Mouse (Mus musculus): ENCODE data around the gene Birc5. TPM values are rescaled to one million over a fixed set of nuclear protein-coding genes. Genes with fewer than 3 reads are reported as not detected.
"Not testable (repeated sequence)": the region's sequence is repeated elsewhere in the genome, so short reads cannot be mapped to it uniquely, and the experiment has no call there.

Gene Birc5
- polyA plus RNA-seq, 1 experiment from 2014 or later = 293 TPM

GRCm38 (mm10) chr11:117828888-117829604 lies 20.0 kb upstream of the Birc5 start:
- ATAC-seq (ENCODE audit: insufficient read depth, low FRiP score, low read depth) = peak; percentile 55
- Histone ChIP-seq H3K27ac (peak overlapping the region; percentile 83), H3K4me1 (peaks cover 69% of the 10 kb centered on the region), H3K9me3 (no peaks in the 10 kb centered on the region), H3K27me3 (replicated peaks) (no peaks in the 10 kb centered on the region), H3K9ac (no peak overlapping the region), H3K4me2 (0 out of 2 replicates have a peak overlapping the region, but pooled peaks have one; percentile 1), H3K36me3 (no peaks in the 10 kb centered on the region), H3K4me3 (replicated peaks) (no peak overlapping the region)
- WGBS = 39% methylated on average over 9 of the region's 9 CpGs

- Histone ChIP-seq H3K4me2 (no peak overlapping the region), H3K27ac (peak overlapping the region; percentile 83), H3K27me3 (replicated peaks) (no peaks in the 10 kb centered on the region), H3K4me1 (peaks cover 63% of the 10 kb centered on the region), H3K9ac (no peak overlapping the region), H3K4me3 (replicated peaks) (no peak overlapping the region), H3K36me3 (no peaks in the 10 kb centered on the region), H3K9me3 (no peaks in the 10 kb centered on the region)
- ATAC-seq (ENCODE audit: insufficient read depth, low FRiP score, low read depth) = no peak
- 61% methylated on average over 2 of the region's 2 CpGs for WGBS
Measured at GRCm38 (mm10) chr11:117829671-117830215, 19.3 kb upstream of the Birc5 start.

- no peaks in the 10 kb centered on the region for H3K27me3 ChIP-seq (replicated peaks)
- H3K36me3 ChIP-seq = no peaks in the 10 kb centered on the region
- peak overlapping the region; percentile 83 for H3K27ac ChIP-seq
- H3K9ac ChIP-seq = no peak overlapping the region
- H3K4me3 ChIP-seq (replicated peaks) = no peak overlapping the region
- 60% methylated on average over 9 of the region's 9 CpGs for WGBS
- no peaks in the 10 kb centered on the region for H3K9me3 ChIP-seq
- ATAC-seq (ENCODE audit: insufficient read depth, low FRiP score, low read depth) = no peak
- H3K4me1 ChIP-seq = peaks cover 57% of the 10 kb centered on the region
- H3K4me2 ChIP-seq = no peak overlapping the region
Measured at GRCm38 (mm10) chr11:117830401-117830800, 18.6 kb upstream of the Birc5 start.

- Histone ChIP-seq H3K4me3 (replicated peaks) (peak overlapping the region; percentile 33), H3K4me2 (peak overlapping the region; percentile 55), H3K27me3 (replicated peaks) (no peaks in the 10 kb centered on the region), H3K27ac (no peak overlapping the region), H3K9me3 (no peaks in the 10 kb centered on the region), H3K9ac (no peak overlapping the region), H3K36me3 (no peaks in the 10 kb centered on the region), H3K4me1 (peaks cover 40% of the 10 kb centered on the region)
- ATAC-seq (ENCODE audit: insufficient read depth, low FRiP score, low read depth) = peak; percentile 45; the same call in 1 of the 2 replicates
- WGBS = 21% methylated on average over 28 of the region's 28 CpGs
Measured at GRCm38 (mm10) chr11:117832086-117832969, 16.7 kb upstream of the Birc5 start.

GRCm38 (mm10) chr11:117833509-117833908 lies 15.5 kb upstream of the Birc5 start:
- H3K4me1 ChIP-seq = peaks cover 31% of the 10 kb centered on the region
- H3K9me3 ChIP-seq; H3K27me3 ChIP-seq (replicated peaks); H3K36me3 ChIP-seq; ATAC-seq (ENCODE audit: insufficient read depth, low FRiP score, low read depth); H3K9ac ChIP-seq; H3K4me3 ChIP-seq (replicated peaks); H3K27ac ChIP-seq; H3K4me2 ChIP-seq: not testable (repeated sequence)
- WGBS = 83% methylated on average over 6 of the region's 6 CpGs

GRCm38 (mm10) chr11:117834086-117834485 lies 15.0 kb upstream of the Birc5 start:
- Histone ChIP-seq H3K27me3 (replicated peaks) (no peaks in the 10 kb centered on the region), H3K4me3 (replicated peaks) (no peak overlapping the region), H3K9me3 (no peaks in the 10 kb centered on the region), H3K36me3 (no peaks in the 10 kb centered on the region), H3K9ac (no peak overlapping the region), H3K27ac (no peak overlapping the region), H3K4me2 (no peak overlapping the region), H3K4me1 (peaks cover 27% of the 10 kb centered on the region)
- 85% methylated on average over 8 of the region's 8 CpGs for WGBS
- ATAC-seq (ENCODE audit: insufficient read depth, low FRiP score, low read depth) = no peak

- Histone ChIP-seq H3K27ac (no peak overlapping the region), H3K4me3 (replicated peaks) (no peak overlapping the region), H3K4me2 (peak overlapping the region; percentile 28), H3K36me3 (no peaks in the 10 kb centered on the region), H3K9me3 (no peaks in the 10 kb centered on the region), H3K27me3 (replicated peaks) (no peaks in the 10 kb centered on the region), H3K9ac (no peak overlapping the region), H3K4me1 (peaks cover 10% of the 10 kb centered on the region)
- no peak for ATAC-seq (ENCODE audit: insufficient read depth, low FRiP score, low read depth)
- WGBS = 33% methylated on average over 13 of the region's 13 CpGs
Measured at GRCm38 (mm10) chr11:117836306-117836705, 12.7 kb upstream of the Birc5 start.

GRCm38 (mm10) chr11:117838572-117838971 lies 10.5 kb upstream of the Birc5 start:
- Histone ChIP-seq H3K4me2 (no peak overlapping the region), H3K9me3 (no peaks in the 10 kb centered on the region), H3K4me1 (0 out of 2 replicates have a peak, but pooled peaks cover 3% of the 10 kb centered on the region), H3K36me3 (no peaks in the 10 kb centered on the region), H3K9ac (no peak overlapping the region), H3K4me3 (replicated peaks) (no peak overlapping the region), H3K27me3 (replicated peaks) (no peaks in the 10 kb centered on the region), H3K27ac (peak overlapping the region; percentile 79)
- peak; percentile 95 for ATAC-seq (ENCODE audit: insufficient read depth, low FRiP score, low read depth)
- 43% methylated on average over 2 of the region's 2 CpGs for WGBS

GRCm38 (mm10) chr11:117839021-117839420 lies 10.0 kb upstream of the Birc5 start:
- no peaks in the 10 kb centered on the region for H3K36me3 ChIP-seq
- H3K27me3 ChIP-seq (replicated peaks) = no peaks in the 10 kb centered on the region
- no peak overlapping the region for H3K4me2 ChIP-seq
- 76% methylated on average over 1 of the region's 1 CpGs for WGBS
- no peak overlapping the region for H3K9ac ChIP-seq
- no peak for ATAC-seq (ENCODE audit: insufficient read depth, low FRiP score, low read depth)
- no peak overlapping the region for H3K4me3 ChIP-seq (replicated peaks)
- H3K27ac ChIP-seq = peak overlapping the region; percentile 79
- H3K4me1 ChIP-seq = 0 out of 2 replicates have a peak, but pooled peaks cover 3% of the 10 kb centered on the region
- H3K9me3 ChIP-seq = no peaks in the 10 kb centered on the region

GRCm38 (mm10) chr11:117840910-117841309 lies 8.1 kb upstream of the Birc5 start:
- Histone ChIP-seq H3K4me2 (no peak overlapping the region), H3K36me3 (no peaks in the 10 kb centered on the region), H3K9me3 (no peaks in the 10 kb centered on the region), H3K4me1 (0 out of 2 replicates have a peak, but pooled peaks cover 3% of the 10 kb centered on the region), H3K9ac (no peak overlapping the region), H3K4me3 (replicated peaks) (no peak overlapping the region), H3K27ac (no peak overlapping the region), H3K27me3 (replicated peaks) (no peaks in the 10 kb centered on the region)
- ATAC-seq (ENCODE audit: insufficient read depth, low FRiP score, low read depth) = no peak
- 44% methylated on average over 1 of the region's 1 CpGs for WGBS

- peaks cover 17% of the 10 kb centered on the region for H3K4me1 ChIP-seq
- no peak overlapping the region for H3K4me2 ChIP-seq
- H3K27me3 ChIP-seq (replicated peaks) = no peaks in the 10 kb centered on the region
- no peak for ATAC-seq (ENCODE audit: insufficient read depth, low FRiP score, low read depth)
- H3K27ac ChIP-seq = no peak overlapping the region
- H3K9me3 ChIP-seq = no peaks in the 10 kb centered on the region
- H3K36me3 ChIP-seq = no peaks in the 10 kb centered on the region
- H3K4me3 ChIP-seq (replicated peaks) = no peak overlapping the region
- 80% methylated on average over 2 of the region's 2 CpGs for whole genome bisulfite sequencing
- H3K9ac ChIP-seq = no peak overlapping the region
Measured at GRCm38 (mm10) chr11:117843434-117843833, 5.6 kb upstream of the Birc5 start.

- ATAC-seq (ENCODE audit: insufficient read depth, low FRiP score, low read depth) = no peak
- H3K9ac ChIP-seq = no peak overlapping the region
- H3K9me3 ChIP-seq = no peaks in the 10 kb centered on the region
- H3K27ac ChIP-seq = no peak overlapping the region
- no peak overlapping the region for H3K4me2 ChIP-seq
- no peaks in the 10 kb centered on the region for H3K36me3 ChIP-seq
- 54% methylated on average over 2 of the region's 2 CpGs for WGBS
- no peak overlapping the region for H3K4me3 ChIP-seq (replicated peaks)
- H3K4me1 ChIP-seq = peaks cover 21% of the 10 kb centered on the region
- no peaks in the 10 kb centered on the region for H3K27me3 ChIP-seq (replicated peaks)
Measured at GRCm38 (mm10) chr11:117844997-117845396, 4.1 kb upstream of the Birc5 start.
